Mouse (Mus musculus) midbrain, embryonic 14.5 days (tissue): ENCODE data around the gene Wdr37. TPM values are rescaled to one million over a fixed set of nuclear protein-coding genes. Genes with fewer than 3 reads are reported as not detected.

Experiments
- ATAC-seq: fragments of 200-750 bp; cut with Nextera tagmentation; 2 replicates; pipeline ENCODE4 v1.8.0; 2017; ENCODE audit warnings: moderate number of reproducible peaks, moderate library complexity; ENCODE audit not compliant: low FRiP score, low TSS enrichment
- DNase-seq: peaks from one replicate; pipeline ENCODE4 v3.0.0-alpha.2; 2015
- H3K27ac ChIP-seq: fragments of 300-500 bp; sonication (generic); replicated peaks from 2 replicates; pipeline ENCODE4 v1.5.1; 2014; ENCODE audit warnings: mild to moderate bottlenecking, low read depth, low read length, moderate library complexity
- H3K27me3 ChIP-seq: fragments of 300-500 bp; sonication (generic); 2 replicates; pipeline ENCODE4 v1.6.1; 2014; ENCODE audit warnings: low read length, control low read depth, mixed read lengths; ENCODE audit not compliant: control insufficient read depth, insufficient read depth
- H3K36me3 ChIP-seq: fragments of 300-500 bp; sonication (generic); 2 replicates; pipeline ENCODE4 v1.6.1; 2014; ENCODE audit warnings: low read length, control low read depth; ENCODE audit not compliant: control insufficient read depth, insufficient read depth
- H3K4me1 ChIP-seq: fragments of 300-500 bp; sonication (generic); 2 replicates; pipeline ENCODE4 v1.6.1; 2014; ENCODE audit warnings: mild to moderate bottlenecking, antibody characterized with exemption, low read length, control low read depth; ENCODE audit not compliant: control insufficient read depth, insufficient read depth
- H3K4me2 ChIP-seq: fragments of 300-500 bp; sonication (generic); 2 replicates; pipeline ENCODE4 v1.6.1; 2014; ENCODE audit warnings: mild to moderate bottlenecking, low read length, moderate library complexity
- H3K4me3 ChIP-seq: fragments of 300-500 bp; sonication (generic); replicated peaks from 2 replicates; pipeline ENCODE4 v1.5.1; 2014; ENCODE audit warnings: low read depth, low read length
- H3K9ac ChIP-seq: fragments of 300-500 bp; sonication (generic); replicated peaks from 2 replicates; pipeline ENCODE4 v1.6.1; 2014; ENCODE audit warnings: mild to moderate bottlenecking, low read length, moderate library complexity
- H3K9me3 ChIP-seq: fragments of 300-500 bp; sonication (generic); 2 replicates; pipeline ENCODE4 v1.6.1; 2016; ENCODE audit warnings: low read length, control low read depth, mixed read lengths; ENCODE audit not compliant: control insufficient read depth
- WGBS: fragments of 180-500 bp; shearing (Covaris S2); extraction: QIAGEN DNeasy Blood & Tissue Kit; methylation state at CpG from one replicate; pipeline ENCODE4 v1.1.7; 2014; 5-methylcytosine and 5-hydroxymethylcytosine counted together
- polyA plus RNA-seq: library from polyadenylated mRNA; unstranded; fragments of >200 nt; fragmentation: Nextera tagmentation; extraction: Ambion mirVana; gene quantifications from 2 replicates; pipeline ENCODE4 v1.2.1, GENCODE M21; 2014

The Wdr37 gene
- polyA plus RNA-seq, 1 experiment from 2014 or later: 71.0 TPM

DNA sequence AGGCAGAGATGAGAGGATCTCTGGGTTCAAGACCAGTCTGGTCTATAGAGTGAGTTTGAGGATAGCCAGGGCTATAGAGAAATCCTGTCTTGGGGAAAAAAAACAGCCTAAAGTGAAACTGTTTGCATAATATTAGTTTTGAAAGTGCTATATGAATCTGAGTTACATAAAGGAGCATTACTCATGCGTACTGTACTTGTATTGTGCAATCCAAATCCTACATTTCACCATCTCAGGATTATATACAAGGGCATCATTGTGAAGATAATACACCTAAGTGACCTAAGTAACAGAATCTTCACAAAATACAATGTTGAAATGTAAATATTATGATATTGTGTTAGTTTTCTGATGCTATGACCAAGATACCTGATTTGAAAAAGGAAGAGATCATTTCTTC lies 2.1 kb upstream of the Wdr37 start:
- H3K27ac ChIP-seq: no peak overlapping the region
- no peak overlapping the region for H3K4me3 ChIP-seq
- H3K9me3 ChIP-seq: no peaks in the 10 kb centered on the region
- no peaks in the 10 kb centered on the region for H3K27me3 ChIP-seq
- H3K9ac ChIP-seq: no peak overlapping the region
- H3K4me1 ChIP-seq: peaks cover 16% of the 10 kb centered on the region; the same call in 1 of the 2 replicates
- 98% methylated on average over 1 of the region's 1 CpGs for WGBS
- DNase-seq: no peak
- no peak overlapping the region for H3K4me2 ChIP-seq
- no peaks in the 10 kb centered on the region for H3K36me3 ChIP-seq
- ATAC-seq: no peak

GRCm38 (mm10) chr13:8870510-8871313 lies 997 bp downstream of the Wdr37 start:
- peak overlapping the region; percentile 61 for H3K4me2 ChIP-seq
- no peaks in the 10 kb centered on the region for H3K36me3 ChIP-seq
- H3K9me3 ChIP-seq: no peaks in the 10 kb centered on the region
- H3K27ac ChIP-seq: peak overlapping the region; percentile 93
- H3K27me3 ChIP-seq: no peaks in the 10 kb centered on the region
- ATAC-seq (peak; percentile 93), DNase-seq (peak; percentile 93)
- peak overlapping the region; percentile 91 for H3K4me3 ChIP-seq
- H3K9ac ChIP-seq: peak overlapping the region; percentile 88
- H3K4me1 ChIP-seq: peaks cover 22% of the 10 kb centered on the region
- WGBS: under 1% methylated on average over 57 of the region's 57 CpGs

GRCm38 (mm10) chr13:8870160-8870509 lies 1.6 kb downstream of the Wdr37 start:
- Histone ChIP-seq H3K9me3 (no peaks in the 10 kb centered on the region), H3K9ac (peak overlapping the region; percentile 88), H3K4me2 (peak overlapping the region; percentile 61), H3K36me3 (no peaks in the 10 kb centered on the region), H3K4me1 (peaks cover 22% of the 10 kb centered on the region), H3K4me3 (peak overlapping the region; percentile 91), H3K27ac (peak overlapping the region; percentile 93), H3K27me3 (no peaks in the 10 kb centered on the region)
- DNase-seq (peak; percentile 51), ATAC-seq (no peak)
- 5% methylated on average over 9 of the region's 9 CpGs for WGBS

GRCm38 (mm10) chr13:8869578-8870157 lies 2.0 kb downstream of the Wdr37 start:
- H3K4me2 ChIP-seq: peak overlapping the region; percentile 61
- WGBS: 72% methylated on average over 5 of the region's 5 CpGs
- ATAC-seq (no peak), DNase-seq (no peak)
- H3K9ac ChIP-seq: peak overlapping the region; percentile 88
- peak overlapping the region; percentile 91 for H3K4me3 ChIP-seq
- H3K4me1 ChIP-seq: peaks cover 22% of the 10 kb centered on the region
- 0 out of 2 replicates have a peak, but pooled peaks cover 2% of the 10 kb centered on the region for H3K36me3 ChIP-seq
- H3K27me3 ChIP-seq: no peaks in the 10 kb centered on the region
- no peaks in the 10 kb centered on the region for H3K9me3 ChIP-seq
- no peak overlapping the region for H3K27ac ChIP-seq

GRCm38 (mm10) chr13:8866612-8867011 lies 5.1 kb downstream of the Wdr37 start:
- 93% methylated on average over 7 of the region's 7 CpGs for WGBS
- Histone ChIP-seq H3K9ac (no peak overlapping the region), H3K4me1 (peaks cover 16% of the 10 kb centered on the region), H3K4me2 (no peak overlapping the region), H3K36me3 (0 out of 2 replicates have a peak, but pooled peaks cover 2% of the 10 kb centered on the region), H3K27ac (no peak overlapping the region), H3K27me3 (no peaks in the 10 kb centered on the region), H3K9me3 (no peaks in the 10 kb centered on the region), H3K4me3 (no peak overlapping the region)
- no peak for ATAC-seq
- DNase-seq: no peak

- 91% methylated on average over 3 of the region's 3 CpGs for WGBS
- no peak for ATAC-seq
These were observed 6.7 kb downstream of the Wdr37 start for GRCm38 (mm10) chr13:8864990-8865389.

DNA sequence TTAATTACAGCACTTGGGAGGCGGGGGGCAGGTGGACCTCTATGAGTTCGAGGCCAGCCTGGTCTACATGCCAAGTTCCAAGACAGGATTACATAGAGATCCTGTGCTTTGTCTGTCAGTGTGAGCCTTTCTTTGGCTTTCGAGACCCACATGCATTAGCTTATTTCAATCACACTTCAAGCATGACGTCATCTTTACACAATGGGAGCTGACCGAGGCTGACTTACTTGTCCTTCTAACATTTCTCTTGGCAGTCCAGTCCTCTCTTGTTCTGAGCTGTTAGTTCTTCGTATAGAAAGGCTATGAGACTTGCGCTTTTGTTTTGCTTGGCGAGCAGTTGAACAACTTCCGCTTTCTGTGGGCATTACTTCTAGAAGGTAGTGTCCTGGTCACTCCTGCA lies 10.8 kb downstream of the Wdr37 start:
- H3K27ac ChIP-seq: no peak overlapping the region
- ATAC-seq (no peak), DNase-seq (no peak)
- no peaks in the 10 kb centered on the region for H3K9me3 ChIP-seq
- no peak overlapping the region for H3K9ac ChIP-seq
- no peaks in the 10 kb centered on the region for H3K4me1 ChIP-seq
- peaks cover 26% of the 10 kb centered on the region for H3K36me3 ChIP-seq
- no peaks in the 10 kb centered on the region for H3K27me3 ChIP-seq
- H3K4me2 ChIP-seq: no peak overlapping the region
- 89% methylated on average over 9 of the region's 9 CpGs for WGBS
- no peak overlapping the region for H3K4me3 ChIP-seq

More at GRCm38 (mm10) chr13:8864990-8865389, 6.7 kb downstream of the Wdr37 start:
- H3K9ac ChIP-seq: no peak overlapping the region
- DNase-seq: no peak
- H3K4me3 ChIP-seq: no peak overlapping the region
- no peak overlapping the region for H3K4me2 ChIP-seq
- H3K36me3 ChIP-seq: peaks cover 8% of the 10 kb centered on the region
- H3K27ac ChIP-seq: no peak overlapping the region
- H3K9me3 ChIP-seq: no peaks in the 10 kb centered on the region
- H3K27me3 ChIP-seq: no peaks in the 10 kb centered on the region
- H3K4me1 ChIP-seq: peaks cover 14% of the 10 kb centered on the region

DNA sequence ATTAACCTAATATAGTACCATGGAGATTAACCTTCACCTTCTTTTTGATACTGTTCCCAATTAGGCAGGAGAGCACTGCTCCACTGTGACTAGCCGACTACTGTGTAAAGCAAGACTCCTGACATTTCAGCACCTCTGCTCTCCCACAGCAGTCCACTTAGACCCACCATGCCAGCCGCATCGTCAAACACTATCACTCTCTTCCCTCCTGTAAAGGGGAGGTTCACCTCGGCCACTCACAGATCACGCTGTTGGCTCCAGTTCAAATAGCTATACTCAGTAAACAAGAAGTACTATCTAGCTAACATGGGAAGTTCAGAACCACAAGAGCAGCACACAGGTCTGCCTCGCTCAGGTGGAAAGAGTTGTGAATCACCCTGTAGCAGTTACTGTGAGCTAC lies 13.3 kb downstream of the Wdr37 start:
- H3K27ac ChIP-seq: no peak overlapping the region
- H3K27me3 ChIP-seq: no peaks in the 10 kb centered on the region
- H3K4me2 ChIP-seq: no peak overlapping the region
- H3K9me3 ChIP-seq: no peaks in the 10 kb centered on the region
- 97% methylated on average over 6 of the region's 6 CpGs for WGBS
- DNase-seq: no peak
- ATAC-seq: no peak
- H3K36me3 ChIP-seq: peaks cover 43% of the 10 kb centered on the region
- no peak overlapping the region for H3K4me3 ChIP-seq
- H3K9ac ChIP-seq: no peak overlapping the region
- H3K4me1 ChIP-seq: no peaks in the 10 kb centered on the region

GRCm38 (mm10) chr13:8854769-8855168 lies 16.9 kb downstream of the Wdr37 start:
- WGBS: 99% methylated on average over 2 of the region's 2 CpGs
- no peak for ATAC-seq
- no peak for DNase-seq
- Histone ChIP-seq H3K4me2 (no peak overlapping the region), H3K27me3 (no peaks in the 10 kb centered on the region), H3K9ac (no peak overlapping the region), H3K4me1 (no peaks in the 10 kb centered on the region), H3K9me3 (no peaks in the 10 kb centered on the region), H3K27ac (no peak overlapping the region), H3K4me3 (no peak overlapping the region), H3K36me3 (peaks cover 44% of the 10 kb centered on the region)
